Mouse (Mus musculus): ENCODE data around the gene Gpc3.
"Not testable (repeated sequence)": the region's sequence is repeated elsewhere in the genome, so short reads cannot be mapped to it uniquely, and the experiment has no call there.

The Gpc3 gene

GRCm38 (mm10) chrX:52281103-52281900, 332.4 kb downstream of the Gpc3 start:
- in situ Hi-C loops (cut with MboI, MseI) = no loop called here

- in situ Hi-C loops (cut with MboI, MseI) = no loop called here
Measured at GRCm38 (mm10) chrX:52278687-52279359, 334.9 kb downstream of the Gpc3 start.

GRCm38 (mm10) chrX:52277599-52277998, 336.2 kb downstream of the Gpc3 start:
- in situ Hi-C loops (cut with MboI, MseI) = no loop called here

GRCm38 (mm10) chrX:52273016-52273415, 340.7 kb downstream of the Gpc3 start:
- in situ Hi-C loops (cut with MboI, MseI) = no loop called here

- in situ Hi-C loops (cut with MboI, MseI) = no loop called here
Measured at GRCm38 (mm10) chrX:52261991-52262390, 351.8 kb downstream of the Gpc3 start.

GRCm38 (mm10) chrX:52261546-52261945, 352.2 kb downstream of the Gpc3 start:
- in situ Hi-C loops (cut with MboI, MseI) = no loop called here

- in situ Hi-C loops (cut with MboI, MseI) = not testable (repeated sequence)
Measured at GRCm38 (mm10) chrX:52259771-52260170, 354.0 kb downstream of the Gpc3 start.

GRCm38 (mm10) chrX:52254526-52254925, 359.2 kb downstream of the Gpc3 start:
- in situ Hi-C loops (cut with MboI, MseI) = no loop called here

- in situ Hi-C loops (cut with MboI, MseI) = no loop called here
Measured at GRCm38 (mm10) chrX:52245694-52246297, 368.0 kb downstream of the Gpc3 start.

GRCm38 (mm10) chrX:52237470-52237869, 376.3 kb downstream of the Gpc3 start:
- in situ Hi-C loops (cut with MboI, MseI) = no loop called here

- in situ Hi-C loops (cut with MboI, MseI) = no loop called here
Measured at GRCm38 (mm10) chrX:52231984-52232383, 381.8 kb downstream of the Gpc3 start.

- in situ Hi-C loops (cut with MboI, MseI) = no loop called here
Measured at GRCm38 (mm10) chrX:52230711-52231110, 383.0 kb downstream of the Gpc3 start.

Data from regulatory T cell (primary cell).